Mouse (Mus musculus) stomach, embryonic 16.5 days (tissue): ENCODE measurements around the gene Ddx11. TPM values are rescaled to one million over a fixed set of nuclear protein-coding genes. Genes with fewer than 3 reads are reported as not detected.

Experiments
- polyA plus RNA-seq: library from polyadenylated mRNA; unstranded; fragments of >200 nt; fragmentation: Nextera tagmentation; extraction: Ambion mirVana; gene quantifications from 2 replicates; pipeline ENCODE4 v1.2.1, GENCODE M21; 2015

Ddx11 gene
- polyA plus RNA-seq, 1 experiment from 2014 or later = 20.1 TPM

Other genes starting within 250 kb of the Ddx11 start
- gene Ralbp1, start 237.7 kb upstream of the Ddx11 start, polyA plus RNA-seq = 87.0 and 103 TPM in 2 replicates
- 125 and 128 TPM in 2 replicates for gene Twsg1, start 172.3 kb upstream of the Ddx11 start, polyA plus RNA-seq
- gene Ankrd12, start 46.4 kb upstream of the Ddx11 start, polyA plus RNA-seq = 26.8 and 30.3 TPM in 2 replicates
- 331 and 340 TPM in 2 replicates for gene Ndufv2, start 22.0 kb upstream of the Ddx11 start, polyA plus RNA-seq
- gene Washc1, start 12.0 kb upstream of the Ddx11 start, polyA plus RNA-seq = 35.3 and 36.1 TPM in 2 replicates